Comparison of ENCODE assay signal across 8 mouse cellular contexts in the genomic region with DNA sequence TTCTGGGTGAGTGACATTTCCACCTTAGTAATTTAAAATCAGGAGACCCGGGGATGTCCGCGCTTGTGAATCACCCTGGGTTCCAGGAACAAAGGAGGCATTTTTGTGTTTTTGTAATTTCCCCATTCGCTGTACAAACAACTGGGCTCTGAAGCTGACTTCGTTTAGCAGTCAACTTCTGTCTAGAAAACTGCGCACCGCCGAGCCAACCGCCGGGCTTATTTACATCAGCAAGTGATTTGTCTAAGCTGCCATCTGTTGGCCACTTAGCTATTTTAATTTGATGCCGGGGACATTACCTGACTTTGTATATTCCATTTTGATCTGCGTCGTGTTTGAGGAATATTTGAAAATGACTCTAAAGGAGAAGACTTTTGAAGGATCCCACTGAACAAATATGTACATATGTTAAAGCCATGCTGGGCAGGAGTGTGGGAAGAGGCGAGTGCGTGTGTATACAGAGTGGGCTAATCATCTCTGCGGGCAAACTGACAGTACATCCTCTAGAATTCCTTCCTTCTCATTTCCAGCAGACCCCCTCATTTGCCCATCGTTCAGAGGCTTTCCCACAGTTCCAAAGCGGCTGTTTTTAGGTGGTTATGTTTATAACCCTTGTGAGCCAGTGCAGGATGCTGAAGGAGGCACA.
DNase-seq lines count a peak whose midpoint lies in the region; ATAC-seq and TF ChIP-seq lines count a peak whose summit lies in the region.
"Had no signal": no experiment of that assay in that cellular context is flagged by ENCODE, and none has a peak within 500 bp of the region (broad histone marks: within the 10 kb centered on the region; RNA-seq: fewer than 3 reads in every experiment).

No protein-coding gene starts in this region.

- no peaks in the 10 kb centered on the region for H3K36me3 ChIP-seq in forebrain, embryonic 11.5 days (ENCODE audit: control insufficient read depth, insufficient read depth, low read length)
- no peaks in the 10 kb centered on the region for H3K36me3 ChIP-seq in midbrain, embryonic 10.5 days
- no peaks in the 10 kb centered on the region for H3K36me3 ChIP-seq in thymus, adult 2 months (ENCODE audit: control insufficient read depth, insufficient read depth, low read length)

- TF ChIP-seq CTCF in thymus, adult 2 months (IDR thresholded peaks at IDR 0.05; ENCODE audit: borderline replicate concordance, control insufficient read depth, extremely low read depth, insufficient read depth, low read length, poor library complexity), result no peak

- H3K9me3 ChIP-seq in forebrain, embryonic 11.5 days (ENCODE audit: control insufficient read depth, low read length), result no peaks in the 10 kb centered on the region
- H3K9me3 ChIP-seq in midbrain, embryonic 10.5 days (replicated peaks), result no peaks in the 10 kb centered on the region

- H3K27ac ChIP-seq in forebrain, embryonic 11.5 days (ENCODE audit: low read depth, low read length), result 0 out of 2 replicates have a peak overlapping the region, but pooled peaks have one; percentile 20
- peak overlapping the region; percentile 78 for H3K27ac ChIP-seq in midbrain, embryonic 10.5 days (replicated peaks)
- H3K27ac ChIP-seq in thymus, adult 2 months (ENCODE audit: control insufficient read depth, insufficient read depth, low read length), result no peak overlapping the region

- no peak for TF ChIP-seq POLR2A in thymus, adult 2 months (IDR thresholded peaks at IDR 0.05; ENCODE audit: control insufficient read depth, extremely low read depth, insufficient read depth, low read length, poor library complexity)

- peak overlapping the region; percentile 32; the same call in 1 of the 2 replicates for H3K4me2 ChIP-seq in forebrain, embryonic 11.5 days (ENCODE audit: low read depth, low read length, severe bottlenecking)

- H3K4me1 ChIP-seq in forebrain, embryonic 11.5 days (replicated peaks; ENCODE audit: control insufficient read depth, insufficient read depth, low read length), result peaks cover 6% of the 10 kb centered on the region
- H3K4me1 ChIP-seq in midbrain, embryonic 10.5 days, result peaks cover 41% of the 10 kb centered on the region
- H3K4me1 ChIP-seq in thymus, adult 2 months (replicated peaks; ENCODE audit: control insufficient read depth, insufficient read depth, low read length), result no peaks in the 10 kb centered on the region

- H3K9ac ChIP-seq in forebrain, embryonic 11.5 days (ENCODE audit: low read length), result 0 out of 2 replicates have a peak overlapping the region, but pooled peaks have one; percentile 9

- 0 out of 2 replicates have a peak, but pooled peaks have one; percentile 46 for ATAC-seq in forebrain, embryonic 11.5 days (replicated peaks; ENCODE audit: low FRiP score)
- no peak for ATAC-seq in megakaryocyte progenitor cell, adult 5-6 weeks (replicated peaks; ENCODE audit: poor library complexity)

- 27% methylated on average over 18 of the region's 18 CpGs for WGBS in forebrain, embryonic 11.5 days
- WGBS in midbrain, embryonic 10.5 days, result 32% methylated on average over 18 of the region's 18 CpGs
- WGBS in thymus, adult 2 months, result 52% methylated on average over 18 of the region's 18 CpGs

- H3K4me3 ChIP-seq in forebrain, embryonic 11.5 days (ENCODE audit: low read depth, low read length), result no peak overlapping the region
- H3K4me3 ChIP-seq in midbrain, embryonic 10.5 days, result peak overlapping the region; percentile 36
- H3K4me3 ChIP-seq in thymus, adult 2 months (ENCODE audit: control insufficient read depth, insufficient read depth, low read length), result no peak overlapping the region

- H3K27me3 ChIP-seq in forebrain, embryonic 11.5 days (ENCODE audit: control insufficient read depth, insufficient read depth, low read length), result peaks cover 14% of the 10 kb centered on the region
- peaks cover 48% of the 10 kb centered on the region for H3K27me3 ChIP-seq in midbrain, embryonic 10.5 days (ENCODE audit: low read depth, poor library complexity, severe bottlenecking)
- no peaks in the 10 kb centered on the region for H3K27me3 ChIP-seq in thymus, adult 2 months (ENCODE audit: control insufficient read depth, insufficient read depth, low read length)

- DNase-seq in A20 (ENCODE audit: low read depth, low spot score) (peak; percentile 65), ES-CJ7 (ENCODE audit: low read depth, low spot score) (peak; percentile 19)
- peak; percentile 56 for DNase-seq in forebrain, embryonic 11.5 days (ENCODE audit: low spot score)
- DNase-seq in midbrain, embryonic 10.5 days (ENCODE audit: low spot score), result peak; percentile 33
- no peak for DNase-seq in thymus, adult 2 months
- no peak for DNase-seq in yolk sac, embryonic 10.5 days (ENCODE audit: low spot score)
- DNase-seq: lung, postnatal 36 days had no signal

Comparison
In these comparisons a context has a peak if more than half of its experiments do, and no peak if none do; other contexts are left out.
1. DNase-seq: peak in A20 (single experiment), ES-CJ7 (single experiment), forebrain, embryonic 11.5 days (single experiment) and midbrain, embryonic 10.5 days (single experiment); none in thymus, adult 2 months (single experiment) and yolk sac, embryonic 10.5 days (single experiment).